In genomic region chr19:32234717-32235434, GRCm38 (mm10) we compare ENCODE assay signal across 20 mouse cellular contexts.
DNase-seq lines count a peak whose midpoint lies in the region; ATAC-seq lines count a peak whose summit lies in the region.
"Had no signal": no experiment of that assay in that cellular context is flagged by ENCODE, and none has a peak within 500 bp of the region (broad histone marks: within the 10 kb centered on the region; RNA-seq: fewer than 3 reads in every experiment).

No protein-coding gene starts in this region.

- peak overlapping the region; percentile 85 for H3K4me2 ChIP-seq in liver, embryonic 12.5 days
- no peak overlapping the region for H3K4me2 ChIP-seq in heart, embryonic 11.5 days
- H3K4me2 ChIP-seq in neural tube, embryonic 15.5 days = no peak overlapping the region
- H3K4me2 ChIP-seq: embryonic facial prominence, embryonic 13.5 days; hindbrain, embryonic 12.5 days; lung, embryonic 15.5 days; midbrain, embryonic 15.5 days; stomach, embryonic 15.5 days had no signal

- H3K27ac ChIP-seq in liver, embryonic 12.5 days = 0 out of 2 replicates have a peak overlapping the region, but pooled peaks have one; percentile 98
- no peak overlapping the region for H3K27ac ChIP-seq in heart, embryonic 11.5 days (ENCODE audit: low read depth, low read length)
- no peak overlapping the region for H3K27ac ChIP-seq in neural tube, embryonic 15.5 days (replicated peaks)
- H3K27ac ChIP-seq: embryonic facial prominence, embryonic 13.5 days; hindbrain, embryonic 12.5 days; lung, embryonic 15.5 days; macrophage; midbrain, embryonic 15.5 days; stomach, embryonic 15.5 days had no signal

- DNase-seq in embryo, embryonic 10 days (ENCODE audit: low spot score) = peak; percentile 56
- no peak for DNase-seq in embryo, embryonic 9.5 days (ENCODE audit: extremely low spot score)
- peak; percentile 29 for DNase-seq in CD4-positive helper T cell, adult 2 months (ENCODE audit: low read depth, low spot score)
- peak; percentile 66 for DNase-seq in forelimb bud, embryonic 11.5 days (ENCODE audit: low read depth, low spot score)
- DNase-seq in adrenal gland, adult 8-10 months = no peak
- DNase-seq: cerebellum, adult 9-11 months; gastrocnemius, postnatal 14 days; heart, postnatal 10 days; kidney, adult 11 months; kidney, postnatal 25 days; right cerebral cortex, adult 18-20 months had no signal

- peaks cover 18% of the 10 kb centered on the region; the same call in 1 of the 2 replicates for H3K36me3 ChIP-seq in liver, embryonic 12.5 days
- H3K36me3 ChIP-seq in heart, embryonic 11.5 days (ENCODE audit: control insufficient read depth, insufficient read depth, low read length) = no peaks in the 10 kb centered on the region
- H3K36me3 ChIP-seq in neural tube, embryonic 15.5 days = no peaks in the 10 kb centered on the region
- H3K36me3 ChIP-seq: embryonic facial prominence, embryonic 13.5 days; hindbrain, embryonic 12.5 days; lung, embryonic 15.5 days; midbrain, embryonic 15.5 days; stomach, embryonic 15.5 days had no signal

- 0 out of 2 replicates have a peak overlapping the region, but pooled peaks have one; percentile 12 for H3K4me3 ChIP-seq in liver, embryonic 12.5 days
- no peak overlapping the region for H3K4me3 ChIP-seq in heart, embryonic 11.5 days (ENCODE audit: low read depth, low read length)
- no peak overlapping the region for H3K4me3 ChIP-seq in neural tube, embryonic 15.5 days (replicated peaks)
- H3K4me3 ChIP-seq: embryonic facial prominence, embryonic 13.5 days; hindbrain, embryonic 12.5 days; lung, embryonic 15.5 days; midbrain, embryonic 15.5 days; stomach, embryonic 15.5 days had no signal

- H3K9ac ChIP-seq in liver, embryonic 12.5 days = no peak overlapping the region
- no peak overlapping the region for H3K9ac ChIP-seq in heart, embryonic 11.5 days (ENCODE audit: low read depth, low read length)
- no peak overlapping the region for H3K9ac ChIP-seq in neural tube, embryonic 15.5 days (replicated peaks)
- H3K9ac ChIP-seq: embryonic facial prominence, embryonic 13.5 days; hindbrain, embryonic 12.5 days; lung, embryonic 15.5 days; midbrain, embryonic 15.5 days; stomach, embryonic 15.5 days had no signal

- no peak for ATAC-seq in liver, embryonic 12.5 days
- ATAC-seq in heart, embryonic 11.5 days (replicated peaks; ENCODE audit: insufficient number of reproducible peaks, low FRiP score, low TSS enrichment) = no peak
- no peak for ATAC-seq in neural tube, embryonic 15.5 days (ENCODE audit: low FRiP score)
- ATAC-seq: midbrain, embryonic 15.5 days had no signal

- H3K9me3 ChIP-seq in liver, embryonic 12.5 days (replicated peaks) = no peaks in the 10 kb centered on the region
- no peaks in the 10 kb centered on the region for H3K9me3 ChIP-seq in heart, embryonic 11.5 days (replicated peaks; ENCODE audit: control insufficient read depth, low read length)
- no peaks in the 10 kb centered on the region for H3K9me3 ChIP-seq in neural tube, embryonic 15.5 days (replicated peaks)
- H3K9me3 ChIP-seq: embryonic facial prominence, embryonic 13.5 days; hindbrain, embryonic 12.5 days; lung, embryonic 15.5 days; midbrain, embryonic 15.5 days; stomach, embryonic 15.5 days had no signal

- WGBS in liver, embryonic 12.5 days (ENCODE audit: insufficient replicate concordance) = 59% methylated on average over 6 of the region's 6 CpGs
- WGBS in heart, embryonic 11.5 days (ENCODE audit: insufficient replicate concordance) = 78% methylated on average over 6 of the region's 6 CpGs
- WGBS in neural tube, embryonic 15.5 days = 74% methylated on average over 6 of the region's 6 CpGs

- H3K4me1 ChIP-seq in liver, embryonic 12.5 days = peaks cover 87% of the 10 kb centered on the region
- H3K4me1 ChIP-seq in heart, embryonic 11.5 days (ENCODE audit: control insufficient read depth, insufficient read depth, low read length) = peaks cover 8% of the 10 kb centered on the region; the same call in 1 of the 2 replicates
- H3K4me1 ChIP-seq in neural tube, embryonic 15.5 days = no peaks in the 10 kb centered on the region; the same call in 1 of the 2 replicates
- H3K4me1 ChIP-seq: midbrain, embryonic 15.5 days; stomach, embryonic 15.5 days had no signal

- H3K27me3 ChIP-seq in liver, embryonic 12.5 days (replicated peaks) = no peaks in the 10 kb centered on the region
- no peaks in the 10 kb centered on the region for H3K27me3 ChIP-seq in heart, embryonic 11.5 days (ENCODE audit: control insufficient read depth, insufficient read depth, low read length)
- no peaks in the 10 kb centered on the region for H3K27me3 ChIP-seq in neural tube, embryonic 15.5 days (replicated peaks)
- H3K27me3 ChIP-seq: embryonic facial prominence, embryonic 13.5 days; hindbrain, embryonic 12.5 days; lung, embryonic 15.5 days; midbrain, embryonic 15.5 days; stomach, embryonic 15.5 days had no signal

Comparison
In these comparisons a context has a peak if more than half of its experiments do, and no peak if none do; other contexts are left out.
1. DNase-seq: peak in embryo, embryonic 10 days (single experiment), CD4-positive helper T cell, adult 2 months (single experiment) and forelimb bud, embryonic 11.5 days (single experiment); none in embryo, embryonic 9.5 days (single experiment) and adrenal gland, adult 8-10 months (single experiment).